Mouse (Mus musculus) kidney, embryonic 14.5 days (tissue): ENCODE measurements around the gene Lrrc74a. TPM values are rescaled to one million over a fixed set of nuclear protein-coding genes. Genes with fewer than 3 reads are reported as not detected.

Experiments
- ATAC-seq: fragments of 200-750 bp; cut with Nextera tagmentation; 2 replicates; pipeline ENCODE4 v1.8.0; 2017; ENCODE audit warnings: moderate number of reproducible peaks, mild to moderate bottlenecking, moderate TSS enrichment, moderate library complexity; ENCODE audit not compliant: low FRiP score, low TSS enrichment
- H3K27ac ChIP-seq: fragments of 300-500 bp; sonication (generic); 2 replicates; pipeline ENCODE4 v1.5.1; 2014; ENCODE audit warnings: low read depth, mild to moderate bottlenecking, low read length, moderate library complexity, mixed read lengths
- H3K27me3 ChIP-seq: fragments of 300-500 bp; sonication (generic); 2 replicates; pipeline ENCODE4 v1.6.1; 2014; ENCODE audit warnings: mild to moderate bottlenecking, low read length; ENCODE audit not compliant: control insufficient read depth, insufficient read depth
- H3K36me3 ChIP-seq: fragments of 300-500 bp; sonication (generic); 2 replicates; pipeline ENCODE4 v1.6.1; 2014; ENCODE audit warnings: low read length, mixed read lengths; ENCODE audit not compliant: control insufficient read depth, insufficient read depth
- H3K4me1 ChIP-seq: fragments of 300-500 bp; sonication (generic); 2 replicates; pipeline ENCODE4 v1.6.1; 2014; ENCODE audit warnings: low read length, mixed read lengths; ENCODE audit not compliant: control insufficient read depth, insufficient read depth
- H3K4me2 ChIP-seq: fragments of 300-500 bp; sonication (generic); replicated peaks from 2 replicates; pipeline ENCODE4 v1.6.1; 2014; ENCODE audit warnings: low read depth, mild to moderate bottlenecking, low read length
- H3K4me3 ChIP-seq: fragments of 300-500 bp; sonication (generic); 2 replicates; pipeline ENCODE4 v1.5.1; 2014; ENCODE audit warnings: mild to moderate bottlenecking, low read length
- H3K9ac ChIP-seq: fragments of 300-500 bp; sonication (generic); 2 replicates; pipeline ENCODE4 v1.6.1; 2014; ENCODE audit warnings: low read depth, mild to moderate bottlenecking, low read length, moderate library complexity
- H3K9me3 ChIP-seq: fragments of 300-500 bp; sonication (generic); 2 replicates; pipeline ENCODE4 v1.6.1; 2016; ENCODE audit warnings: low read length; ENCODE audit not compliant: control insufficient read depth
- WGBS: fragments of 180-500 bp; shearing (Covaris S2); extraction: QIAGEN DNeasy Blood & Tissue Kit; methylation state at CpG from one replicate; pipeline ENCODE4 v1.1.7; 2014; 5-methylcytosine and 5-hydroxymethylcytosine counted together
- polyA plus RNA-seq: library from polyadenylated mRNA; unstranded; fragments of >200 nt; fragmentation: Nextera tagmentation; extraction: Ambion mirVana; gene quantifications from 2 replicates; pipeline ENCODE4 v1.2.1, GENCODE M21; 2014

The Lrrc74a gene
- polyA plus RNA-seq, 1 experiment from 2014 or later = not detected

DNA sequence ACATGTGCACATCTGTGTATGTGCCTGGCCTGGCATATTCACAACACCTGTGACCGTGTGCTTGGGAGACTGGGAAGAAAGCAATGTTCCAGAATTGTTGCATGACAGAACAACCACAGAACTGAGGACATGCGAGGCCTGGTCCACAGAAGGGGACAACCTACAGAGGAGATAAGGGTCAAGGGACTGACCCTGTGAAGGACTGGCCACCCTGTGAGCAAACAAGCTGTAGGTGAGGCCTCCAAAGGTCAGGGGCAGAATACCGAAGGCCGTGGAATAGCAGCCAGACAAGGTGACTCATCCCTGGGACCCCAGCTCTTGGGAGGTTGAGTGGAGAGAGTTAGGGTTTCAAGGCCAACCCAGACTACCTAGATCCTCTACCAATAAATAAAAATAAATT, 63.6 kb downstream of the Lrrc74a start:
- no peak overlapping the region for H3K4me3 ChIP-seq

DNA sequence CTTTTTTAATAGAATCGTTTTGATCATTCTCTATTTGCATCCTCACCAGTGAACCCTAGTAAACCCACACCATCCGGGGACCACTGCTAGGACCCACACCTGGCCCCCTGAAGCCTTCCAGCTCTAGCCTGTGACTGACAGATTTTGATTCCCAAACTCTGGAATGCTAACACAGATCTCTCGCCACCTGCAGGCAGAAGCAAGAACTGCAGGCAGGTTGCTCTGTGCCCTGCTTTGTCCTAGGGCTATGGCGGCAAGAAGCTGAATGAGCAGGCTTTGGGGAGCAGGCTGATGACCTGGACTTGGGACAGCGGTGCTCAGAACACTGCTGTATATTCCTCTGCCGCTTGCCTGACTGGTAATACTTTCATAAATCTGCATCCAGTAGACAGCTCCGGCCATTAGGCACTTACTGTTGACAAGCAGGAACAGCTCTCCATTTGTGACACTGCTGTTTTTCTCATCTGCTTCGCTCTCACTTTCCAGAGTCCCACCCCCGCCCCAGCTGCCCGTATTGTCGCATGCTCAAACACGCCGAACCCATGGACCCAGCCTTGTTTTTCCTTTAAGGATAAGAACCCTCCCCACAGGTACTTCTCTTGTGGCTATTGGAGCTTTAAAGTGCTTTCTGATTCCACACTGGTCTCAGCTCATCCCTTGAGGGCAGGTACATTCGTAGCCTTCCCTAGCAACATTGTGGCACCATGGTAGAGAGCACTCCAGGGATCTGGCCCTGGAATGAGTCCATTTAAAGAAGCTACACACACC, 64.8 kb downstream of the Lrrc74a start:
- no peak overlapping the region for H3K4me2 ChIP-seq
- no peaks in the 10 kb centered on the region for H3K36me3 ChIP-seq
- H3K9ac ChIP-seq = no peak overlapping the region; the same call in 1 of the 2 replicates
- H3K4me1 ChIP-seq = peaks cover 55% of the 10 kb centered on the region
- no peak overlapping the region for H3K4me3 ChIP-seq
- H3K27me3 ChIP-seq = no peaks in the 10 kb centered on the region
- no peak; the same call in 1 of the 2 replicates for ATAC-seq
- WGBS = 20% methylated on average over 14 of the region's 14 CpGs
- H3K27ac ChIP-seq = peak overlapping the region; percentile 3
- no peaks in the 10 kb centered on the region for H3K9me3 ChIP-seq

More for the DNA sequence above, 63.6 kb downstream of the Lrrc74a start:
- no peak overlapping the region for H3K9ac ChIP-seq
- H3K36me3 ChIP-seq = no peaks in the 10 kb centered on the region
- H3K27me3 ChIP-seq = no peaks in the 10 kb centered on the region
- no peak overlapping the region for H3K27ac ChIP-seq
- WGBS = 51% methylated on average over 4 of the region's 4 CpGs
- H3K4me2 ChIP-seq = no peak overlapping the region
- H3K4me1 ChIP-seq = peaks cover 54% of the 10 kb centered on the region
- no peak for ATAC-seq
- H3K9me3 ChIP-seq = no peaks in the 10 kb centered on the region

DNA sequence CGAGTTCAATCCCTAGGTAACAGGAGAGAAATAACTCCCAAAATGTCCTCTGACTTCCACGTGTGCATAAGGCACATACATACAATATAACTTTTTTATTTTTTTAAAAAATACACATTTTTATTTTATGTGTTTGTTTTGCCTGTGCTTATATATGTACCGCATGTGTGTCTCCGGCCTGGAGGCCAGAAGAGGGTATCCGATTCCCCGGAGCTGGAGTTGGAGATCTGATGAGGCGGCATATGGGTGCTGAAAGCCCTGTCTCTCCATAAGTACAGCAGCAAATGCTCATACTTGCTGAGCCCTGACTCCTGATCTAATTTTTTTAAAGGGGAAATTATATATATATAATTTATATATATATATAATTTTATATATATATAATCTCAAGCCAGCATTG, 65.6 kb downstream of the Lrrc74a start:
- Histone ChIP-seq H3K4me3 (no peak overlapping the region), H3K9ac (no peak overlapping the region), H3K27me3 (no peaks in the 10 kb centered on the region), H3K9me3 (no peaks in the 10 kb centered on the region), H3K27ac (peak overlapping the region; percentile 99), H3K4me2 (no peak overlapping the region), H3K36me3 (no peaks in the 10 kb centered on the region), H3K4me1 (peaks cover 63% of the 10 kb centered on the region)
- 74% methylated on average over 7 of the region's 7 CpGs for WGBS
- ATAC-seq = no peak

DNA sequence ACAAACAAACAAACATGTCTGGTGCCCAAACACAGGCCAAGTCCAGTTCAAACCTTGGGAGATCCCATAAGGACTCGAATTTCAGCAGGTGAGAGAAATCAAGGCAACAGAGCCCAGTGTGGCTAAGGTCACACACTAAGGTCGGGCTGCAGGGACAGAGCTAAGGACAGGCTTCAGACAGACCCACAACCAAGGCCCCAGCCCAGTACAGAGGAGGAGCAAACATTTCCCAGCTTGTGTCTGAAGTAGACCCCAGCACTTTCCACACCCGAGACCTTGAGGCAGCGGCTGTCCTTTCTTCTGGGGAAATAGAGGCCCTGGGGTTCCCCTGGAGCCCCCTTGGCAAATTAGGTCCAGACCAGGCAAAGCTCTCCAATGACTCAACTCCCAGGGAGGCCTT, 66.2 kb downstream of the Lrrc74a start:
- WGBS = 33% methylated on average over 4 of the region's 4 CpGs
- peak overlapping the region; percentile 99 for H3K27ac ChIP-seq
- no peaks in the 10 kb centered on the region for H3K9me3 ChIP-seq
- 0 out of 2 replicates have a peak overlapping the region, but pooled peaks have one; percentile 18 for H3K9ac ChIP-seq
- H3K36me3 ChIP-seq = no peaks in the 10 kb centered on the region
- H3K4me2 ChIP-seq = no peak overlapping the region; the same call in 1 of the 2 replicates
- H3K27me3 ChIP-seq = no peaks in the 10 kb centered on the region
- peaks cover 67% of the 10 kb centered on the region for H3K4me1 ChIP-seq
- ATAC-seq = no peak
- H3K4me3 ChIP-seq = no peak overlapping the region

DNA sequence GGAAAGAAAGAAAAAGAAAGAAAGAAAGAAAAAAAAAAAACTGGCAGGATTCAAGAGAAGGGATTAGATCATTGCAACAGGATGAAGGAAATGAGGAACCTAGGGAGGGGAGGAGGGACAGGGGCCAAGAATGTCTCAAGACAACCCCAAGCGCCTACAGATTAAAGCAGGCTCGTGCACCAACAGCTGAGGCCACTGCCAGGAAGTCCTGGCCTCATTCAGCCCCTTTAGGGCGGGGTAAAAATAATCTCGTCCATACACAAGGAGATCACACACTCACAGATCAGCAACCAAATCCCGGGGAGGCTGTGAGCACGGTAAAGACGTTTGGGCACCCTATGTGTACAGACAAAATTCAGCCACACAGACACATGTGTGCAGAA, 66.6 kb downstream of the Lrrc74a start:
- Histone ChIP-seq H3K9ac (peak overlapping the region; percentile 35; the same call in 1 of the 2 replicates), H3K9me3 (no peaks in the 10 kb centered on the region), H3K4me3 (no peak overlapping the region), H3K4me1 (peaks cover 68% of the 10 kb centered on the region), H3K36me3 (no peaks in the 10 kb centered on the region), H3K27ac (peak overlapping the region; percentile 99), H3K4me2 (peak overlapping the region; percentile 43), H3K27me3 (no peaks in the 10 kb centered on the region)
- peak; percentile 22 for ATAC-seq
- WGBS = 4% methylated on average over 7 of the region's 7 CpGs

DNA sequence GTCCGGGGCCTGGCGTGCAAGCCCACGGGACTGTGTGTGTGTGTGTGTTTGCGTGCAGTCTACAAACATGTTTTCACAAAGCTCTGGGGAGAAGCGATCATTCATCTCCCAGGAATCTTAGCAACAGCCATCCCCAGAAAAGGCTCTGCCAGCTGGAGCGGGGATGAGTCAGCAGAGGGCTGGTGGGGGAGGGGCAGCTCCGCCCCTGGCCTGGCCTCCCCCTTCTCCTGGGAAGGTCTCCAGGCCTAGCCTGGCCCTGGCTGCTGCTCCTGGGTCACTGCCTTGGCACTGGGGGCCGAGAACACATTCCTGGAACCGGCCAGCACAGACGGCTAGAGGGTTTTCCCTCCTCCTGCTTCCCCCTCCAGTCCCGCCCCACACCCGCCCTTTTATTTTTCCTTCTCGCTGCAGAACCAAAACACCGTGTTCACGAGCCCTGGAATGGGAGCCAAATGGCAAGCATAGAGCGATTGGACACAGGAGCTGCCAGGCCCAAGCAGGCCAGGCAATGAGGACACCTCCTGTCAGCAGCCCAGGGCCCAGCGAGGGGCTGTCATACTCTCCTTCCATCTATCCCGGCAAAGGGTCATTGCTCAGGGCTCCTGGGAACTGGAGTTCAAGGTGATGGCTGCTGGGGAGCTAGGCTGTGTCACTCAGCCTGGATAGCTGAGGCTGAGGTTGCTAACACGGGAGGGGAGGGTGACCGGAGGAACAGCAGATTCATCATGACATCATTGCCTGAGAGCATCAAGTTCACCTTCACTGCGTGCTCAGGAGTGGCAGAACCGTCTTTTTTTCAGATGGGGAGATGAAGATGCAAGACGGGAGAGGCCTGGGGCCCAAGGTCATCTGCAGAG, 67.2 kb downstream of the Lrrc74a start:
- H3K4me1 ChIP-seq = peaks cover 71% of the 10 kb centered on the region
- WGBS = 2% methylated on average over 23 of the region's 23 CpGs
- H3K4me3 ChIP-seq = peak overlapping the region; percentile 12; the same call in 1 of the 2 replicates
- H3K36me3 ChIP-seq = no peaks in the 10 kb centered on the region
- H3K9me3 ChIP-seq = no peaks in the 10 kb centered on the region
- peak; percentile 86 for ATAC-seq
- H3K27me3 ChIP-seq = no peaks in the 10 kb centered on the region
- H3K4me2 ChIP-seq = peak overlapping the region; percentile 43
- peak overlapping the region; percentile 53; the same call in 1 of the 2 replicates for H3K9ac ChIP-seq
- H3K27ac ChIP-seq = peak overlapping the region; percentile 99

DNA sequence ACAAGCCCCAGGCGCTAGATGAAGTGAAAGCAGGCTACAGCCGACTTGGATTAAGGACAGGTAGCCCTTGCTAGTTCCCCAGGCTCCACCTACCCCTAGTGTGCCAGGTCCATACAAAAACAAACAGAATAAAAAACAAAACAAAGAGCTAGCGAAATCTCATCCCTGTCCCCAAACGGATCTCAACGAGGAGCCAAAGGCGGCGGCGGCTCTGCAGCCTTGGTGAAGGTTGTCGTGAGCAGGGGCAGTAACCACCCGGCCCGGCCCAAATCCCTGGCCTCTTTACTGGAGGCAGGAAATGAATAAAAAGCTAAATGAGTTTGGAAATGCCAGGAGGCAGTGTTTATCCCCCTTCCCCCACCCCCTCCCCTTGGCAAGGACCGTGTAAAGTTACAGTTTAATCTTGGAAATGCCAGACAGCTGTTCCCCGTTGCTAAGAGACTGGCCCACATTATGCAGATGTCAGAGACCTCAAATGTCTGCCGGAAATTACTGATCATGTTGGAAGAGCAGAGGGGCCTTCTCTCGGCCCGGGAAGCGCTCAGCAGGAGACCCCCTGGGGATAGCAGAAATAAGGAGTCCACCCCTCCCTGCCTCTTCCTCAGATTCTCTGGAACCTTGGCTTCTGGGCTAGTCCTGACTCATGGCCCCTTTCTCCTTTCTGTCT, 68.0 kb downstream of the Lrrc74a start:
- WGBS = 1% methylated on average over 17 of the region's 17 CpGs
- H3K36me3 ChIP-seq = no peaks in the 10 kb centered on the region
- no peaks in the 10 kb centered on the region for H3K27me3 ChIP-seq
- H3K4me2 ChIP-seq = peak overlapping the region; percentile 43
- H3K9me3 ChIP-seq = no peaks in the 10 kb centered on the region
- peak; percentile 30; the same call in 1 of the 2 replicates for ATAC-seq
- H3K4me1 ChIP-seq = peaks cover 78% of the 10 kb centered on the region
- H3K9ac ChIP-seq = peak overlapping the region; percentile 53; the same call in 1 of the 2 replicates
- peak overlapping the region; percentile 12; the same call in 1 of the 2 replicates for H3K4me3 ChIP-seq
- peak overlapping the region; percentile 99 for H3K27ac ChIP-seq

DNA sequence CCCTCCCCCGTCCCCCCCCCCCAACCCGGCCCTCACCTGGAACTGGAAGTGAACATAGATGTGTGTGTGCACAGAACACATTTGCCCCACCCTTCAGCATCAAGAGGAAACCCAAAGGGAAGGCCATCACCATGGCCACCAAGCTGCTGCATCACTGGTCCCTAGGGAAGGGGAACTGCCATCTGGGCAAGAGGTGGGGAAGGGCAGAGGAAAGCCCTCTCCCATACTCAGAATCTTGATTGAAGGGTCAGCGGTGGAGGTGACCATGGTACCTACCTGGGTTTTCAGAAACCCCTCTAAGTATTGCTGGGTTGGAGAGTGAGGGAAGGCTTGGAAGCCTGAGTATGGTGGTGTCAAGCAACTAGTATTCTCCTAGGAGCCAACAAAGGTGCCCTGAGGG, 68.7 kb downstream of the Lrrc74a start:
- Histone ChIP-seq H3K9me3 (no peaks in the 10 kb centered on the region), H3K4me1 (peaks cover 86% of the 10 kb centered on the region), H3K27me3 (no peaks in the 10 kb centered on the region), H3K9ac (no peak overlapping the region), H3K27ac (peak overlapping the region; percentile 99), H3K36me3 (no peaks in the 10 kb centered on the region), H3K4me3 (no peak overlapping the region), H3K4me2 (no peak overlapping the region)
- ATAC-seq = no peak
- WGBS = 40% methylated on average over 3 of the region's 3 CpGs
